Mouse (Mus musculus) ES-E14 (cell line): Measurements from ENCODE around the gene Gsta4.

Source experiments
- CHD2 ChIP-seq: IDR thresholded peaks from 2 replicates; pipeline ENCODE4 v1.6.1; 2014; ENCODE audit warnings: mild to moderate bottlenecking, low read depth, low read length, inconsistent platforms
- ZC3H11A ChIP-seq: IDR thresholded peaks from 2 replicates; pipeline ENCODE4 v1.6.1; 2012; ENCODE audit warnings: low read depth, mild to moderate bottlenecking, inconsistent platforms, low read length, borderline replicate concordance

GRCm38 (mm10) chr9:78146099-78146498 lies 36.5 kb upstream of the Gsta4 start:
- TF ChIP-seq ZC3H11A = no peak
- no peak for TF ChIP-seq CHD2
